Mouse (Mus musculus) cerebellum, adult 2 months (tissue): ENCODE measurements around the gene Golgb1.

ENCODE experiments used
- CTCF ChIP-seq: fragments of 200-500 bp; IDR thresholded peaks from 2 replicates; pipeline ENCODE4 v1.5.1; 2011; ENCODE audit warnings: low read depth, mild to moderate bottlenecking, control low read depth, low read length, moderate library complexity, borderline replicate concordance; ENCODE audit not compliant: insufficient read depth
- POLR2A ChIP-seq: fragments of 200-500 bp; IDR thresholded peaks from 2 replicates; pipeline ENCODE4 v1.6.1; 2011; ENCODE audit warnings: low read length, control low read depth, borderline replicate concordance; ENCODE audit not compliant: insufficient read depth

- no peak for TF ChIP-seq CTCF
- TF ChIP-seq POLR2A, result no peak
These were observed 60.1 kb downstream of the Golgb1 start, which contains the start of gene Hcls1 for GRCm38 (mm10) chr16:36934841-36935620.
